ENCODE assay signal across 25 mouse cellular contexts in genomic region chr2:52609486-52609885, GRCm38 (mm10).
"Had no signal": no experiment of that assay in that cellular context is flagged by ENCODE, and none has a peak within 500 bp of the region (broad histone marks: within the 10 kb centered on the region; RNA-seq: fewer than 3 reads in every experiment).

No protein-coding gene starts in this region.

- H3K9ac ChIP-seq: embryonic facial prominence, embryonic 12.5 days; embryonic facial prominence, embryonic 13.5 days; embryonic facial prominence, embryonic 15.5 days; forebrain, embryonic 12.5 days; forebrain, embryonic 13.5 days; forebrain, embryonic 15.5 days; forebrain, postnatal 0 days had no signal

- H3K27me3 ChIP-seq: embryonic facial prominence, embryonic 12.5 days; embryonic facial prominence, embryonic 13.5 days; embryonic facial prominence, embryonic 15.5 days; forebrain, embryonic 12.5 days; forebrain, embryonic 13.5 days; forebrain, embryonic 15.5 days had no signal

- H3K9me3 ChIP-seq: embryonic facial prominence, embryonic 10.5 days; embryonic facial prominence, embryonic 12.5 days; embryonic facial prominence, embryonic 13.5 days; embryonic facial prominence, embryonic 15.5 days; forebrain, embryonic 10.5 days; forebrain, embryonic 12.5 days; forebrain, embryonic 13.5 days; forebrain, embryonic 15.5 days had no signal

- H3K4me3 ChIP-seq: embryonic facial prominence, embryonic 10.5 days; embryonic facial prominence, embryonic 12.5 days; embryonic facial prominence, embryonic 13.5 days; embryonic facial prominence, embryonic 15.5 days; erythroblast, embryonic 14.5 days; forebrain, embryonic 10.5 days; forebrain, embryonic 12.5 days; forebrain, embryonic 13.5 days; forebrain, embryonic 15.5 days; gastrocnemius, adult 2 months; heart, adult 2 months had no signal

- H3K27ac ChIP-seq: embryonic facial prominence, embryonic 10.5 days; embryonic facial prominence, embryonic 12.5 days; embryonic facial prominence, embryonic 13.5 days; embryonic facial prominence, embryonic 15.5 days; forebrain, embryonic 10.5 days; forebrain, embryonic 12.5 days; forebrain, embryonic 13.5 days; forebrain, embryonic 15.5 days; gastrocnemius, adult 2 months; heart, adult 2 months had no signal

- H3K4me1 ChIP-seq: embryonic facial prominence, embryonic 10.5 days; embryonic facial prominence, embryonic 12.5 days; embryonic facial prominence, embryonic 13.5 days; embryonic facial prominence, embryonic 15.5 days; forebrain, embryonic 15.5 days had no signal

- H3K36me3 ChIP-seq: embryonic facial prominence, embryonic 10.5 days; embryonic facial prominence, embryonic 12.5 days; embryonic facial prominence, embryonic 13.5 days; embryonic facial prominence, embryonic 15.5 days; forebrain, embryonic 10.5 days; forebrain, embryonic 12.5 days; forebrain, embryonic 15.5 days had no signal

- DNase-seq: cerebellum, adult 8-10 months; cerebellum, adult 9-10 months; cerebellum, adult 9-11 months; cerebellum, postnatal 10 days; cerebellum, postnatal 14 days; cerebellum, postnatal 25 days; cerebellum, postnatal 36 days; embryo, embryonic 11 days; forebrain, postnatal 0 days; gastrocnemius, adult 2 months; gastrocnemius, postnatal 10 days; gastrocnemius, postnatal 14 days; gastrocnemius, postnatal 25 days; gastrocnemius, postnatal 36 days; heart, adult 18-20 months; heart, adult 2 months had no signal
